Mouse (Mus musculus): ENCODE results near the gene Nfic.

GRCm38 (mm10) chr10:81409330-81409729 is 46.1 kb downstream of the Nfic start:
- TF ChIP-seq CTCF (IDR thresholded peaks at IDR 0.05; ENCODE audit: borderline replicate concordance, control insufficient read depth, extremely low read depth, insufficient read depth, low read length, poor library complexity) (no peak), POLR2A (IDR thresholded peaks at IDR 0.05; ENCODE audit: control insufficient read depth, extremely low read depth, insufficient read depth, low read length, poor library complexity) (no peak)

Measured in thymus, adult 2 months (tissue).